Mouse (Mus musculus) frontal cortex, adult (tissue): ENCODE measurements around the gene Klhl29.

Experiments used
- ATAC-seq: cut with Nextera tagmentation; 2 replicates; pipeline ENCODE4 v1.9.2; 2017; ENCODE audit warnings: mild to moderate bottlenecking, moderate library complexity, mixed read lengths; ENCODE audit not compliant: low TSS enrichment

Gene Klhl29

DNA sequence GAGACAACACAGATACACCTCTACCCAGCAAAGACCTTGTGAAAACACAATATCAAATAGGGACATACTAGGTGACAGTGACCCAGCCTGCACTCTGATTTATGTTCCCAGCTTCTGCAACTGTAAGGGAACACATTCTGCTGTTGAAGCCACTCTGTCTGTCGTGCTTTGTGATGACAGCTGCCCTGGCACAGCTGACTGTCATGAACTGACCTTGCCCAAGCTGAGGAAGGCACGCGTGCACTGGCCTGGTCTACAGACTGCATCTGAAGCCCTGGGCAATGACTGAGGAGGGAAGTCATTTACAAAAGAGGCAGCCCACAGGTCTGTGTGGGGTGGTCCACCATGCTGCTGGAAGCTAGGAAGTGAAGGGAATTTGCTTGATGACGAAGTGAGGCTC, 246.3 kb downstream of the Klhl29 start:
- ATAC-seq, result no peak

DNA sequence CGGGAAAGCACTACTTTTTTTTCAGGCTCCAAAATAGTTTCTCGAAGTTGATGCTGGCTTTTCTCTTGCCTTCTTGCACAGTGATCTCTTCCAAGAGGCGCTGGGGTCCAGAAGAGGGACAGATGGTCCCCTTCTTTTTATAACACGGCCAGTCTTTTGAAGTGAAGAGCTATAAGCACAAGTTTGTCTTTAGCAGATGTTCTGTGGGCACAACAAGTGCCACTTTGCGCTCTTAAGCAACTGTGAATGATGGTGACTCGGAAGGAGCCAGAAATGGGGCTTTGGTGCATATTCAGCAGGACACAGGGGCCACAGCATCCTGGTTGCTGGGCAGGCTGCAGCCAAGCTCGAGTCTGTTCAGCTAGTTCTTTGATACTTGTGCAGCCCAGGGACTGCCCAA, 249.6 kb downstream of the Klhl29 start:
- peak; percentile 48 for ATAC-seq

GRCm38 (mm10) chr12:5122972-5123371, 252.5 kb downstream of the Klhl29 start:
- ATAC-seq, result peak; percentile 22

DNA sequence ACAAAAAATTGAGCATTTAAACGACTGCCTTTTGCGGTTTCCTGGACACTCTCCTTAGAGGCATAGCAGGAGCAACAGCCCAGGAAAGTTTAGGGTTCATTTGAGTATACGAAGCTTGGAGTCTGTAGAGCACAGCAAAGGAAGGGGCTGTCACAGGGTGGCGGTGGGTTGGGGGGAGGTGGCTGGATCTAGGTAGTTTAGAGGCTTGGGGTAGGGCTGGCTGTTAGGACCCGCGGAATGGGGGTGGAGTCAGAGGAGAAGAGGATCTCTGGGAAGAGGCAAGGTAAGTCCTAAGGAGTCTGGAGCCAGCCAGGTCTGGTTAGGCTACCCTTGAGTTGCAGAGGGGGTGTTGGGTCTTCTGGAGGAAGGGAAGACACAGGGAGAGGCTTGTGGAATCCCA, 255.2 kb downstream of the Klhl29 start:
- no peak for ATAC-seq

DNA sequence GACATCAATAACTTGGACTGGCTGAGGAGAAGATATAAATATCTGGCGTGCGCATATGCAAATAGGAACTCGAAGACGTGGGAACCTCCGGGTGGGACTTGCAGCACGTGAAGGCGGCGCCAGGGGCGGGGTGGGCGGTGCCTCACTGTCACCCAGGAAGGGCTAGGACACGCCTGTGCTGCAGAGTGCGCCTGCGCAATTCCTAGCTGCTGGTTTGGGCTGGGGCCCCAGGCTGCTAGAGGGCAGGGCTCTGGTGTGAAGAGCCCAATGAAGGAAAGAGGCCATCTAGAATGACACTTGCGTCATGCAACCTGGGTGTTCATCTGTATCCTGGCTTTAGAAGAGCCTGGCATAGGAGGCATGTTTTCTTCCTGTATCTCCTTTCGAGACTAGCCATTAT, 255.8 kb downstream of the Klhl29 start:
- ATAC-seq, result peak; percentile 71

GRCm38 (mm10) chr12:5119286-5119685, 256.2 kb downstream of the Klhl29 start:
- ATAC-seq, result no peak

- ATAC-seq, result no peak
Measured at GRCm38 (mm10) chr12:5116605-5117004, 258.9 kb downstream of the Klhl29 start.

- peak; percentile 58 for ATAC-seq
Measured at GRCm38 (mm10) chr12:5114631-5115030, 260.9 kb downstream of the Klhl29 start.

DNA sequence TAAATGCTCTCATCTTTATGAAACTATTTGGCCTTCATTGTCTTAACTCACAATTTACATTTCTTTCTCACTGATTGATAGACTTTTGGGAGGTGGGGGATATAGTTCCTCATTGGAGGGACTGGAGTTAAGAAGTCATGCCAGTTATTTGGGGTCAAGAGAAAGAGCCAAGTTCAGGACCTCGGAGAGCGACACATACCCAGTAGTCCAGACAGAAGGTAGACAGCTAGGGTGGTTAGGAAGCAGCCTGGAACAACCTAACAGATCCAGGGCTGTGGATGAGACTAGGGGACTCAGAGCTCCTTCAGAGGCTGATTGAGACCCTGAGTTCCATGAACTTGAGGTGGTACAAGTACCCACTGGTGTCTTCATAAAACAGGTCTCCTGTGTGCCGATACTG, 264.1 kb downstream of the Klhl29 start:
- no peak for ATAC-seq

GRCm38 (mm10) chr12:5108613-5109012, 266.9 kb downstream of the Klhl29 start:
- peak; percentile 29 for ATAC-seq

- ATAC-seq, result no peak
Measured at GRCm38 (mm10) chr12:5107795-5108194, 267.7 kb downstream of the Klhl29 start.

GRCm38 (mm10) chr12:5104422-5105052, 270.9 kb downstream of the Klhl29 start:
- ATAC-seq, result no peak

DNA sequence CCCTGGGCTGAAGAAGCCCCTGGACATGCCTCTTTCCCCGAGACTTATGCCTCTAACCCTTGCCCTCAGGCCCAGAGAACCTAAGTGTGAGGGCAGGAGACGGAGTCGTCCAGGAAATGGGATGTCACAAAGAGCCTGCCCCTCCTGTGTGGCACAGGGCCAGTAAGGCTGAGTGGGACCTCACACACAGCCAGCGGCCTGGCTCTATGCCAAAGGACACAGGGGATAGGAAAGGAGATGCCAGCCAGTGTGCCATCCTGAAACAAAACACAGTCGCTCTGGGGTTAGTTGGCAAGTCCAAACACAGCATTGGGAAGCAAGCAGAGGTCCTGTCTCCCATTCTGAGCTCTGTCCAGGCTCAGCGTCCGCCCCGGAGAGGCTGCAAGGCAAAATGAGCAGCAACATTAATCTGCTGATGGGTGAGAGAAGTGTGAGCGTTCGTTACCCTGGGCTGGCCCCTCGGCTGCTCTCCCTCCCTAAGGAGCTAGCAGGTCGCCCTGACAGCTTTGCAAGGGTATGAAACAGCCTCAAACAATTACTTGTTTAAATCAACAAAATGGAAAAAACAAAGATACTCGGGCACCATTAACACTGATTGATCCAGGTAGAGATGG, 274.0 kb downstream of the Klhl29 start:
- ATAC-seq, result no peak

- ATAC-seq, result peak; percentile 52
Measured at GRCm38 (mm10) chr12:5099572-5099971, 275.9 kb downstream of the Klhl29 start.

- ATAC-seq, result no peak
Measured at GRCm38 (mm10) chr12:5088639-5089038, 286.8 kb downstream of the Klhl29 start.

DNA sequence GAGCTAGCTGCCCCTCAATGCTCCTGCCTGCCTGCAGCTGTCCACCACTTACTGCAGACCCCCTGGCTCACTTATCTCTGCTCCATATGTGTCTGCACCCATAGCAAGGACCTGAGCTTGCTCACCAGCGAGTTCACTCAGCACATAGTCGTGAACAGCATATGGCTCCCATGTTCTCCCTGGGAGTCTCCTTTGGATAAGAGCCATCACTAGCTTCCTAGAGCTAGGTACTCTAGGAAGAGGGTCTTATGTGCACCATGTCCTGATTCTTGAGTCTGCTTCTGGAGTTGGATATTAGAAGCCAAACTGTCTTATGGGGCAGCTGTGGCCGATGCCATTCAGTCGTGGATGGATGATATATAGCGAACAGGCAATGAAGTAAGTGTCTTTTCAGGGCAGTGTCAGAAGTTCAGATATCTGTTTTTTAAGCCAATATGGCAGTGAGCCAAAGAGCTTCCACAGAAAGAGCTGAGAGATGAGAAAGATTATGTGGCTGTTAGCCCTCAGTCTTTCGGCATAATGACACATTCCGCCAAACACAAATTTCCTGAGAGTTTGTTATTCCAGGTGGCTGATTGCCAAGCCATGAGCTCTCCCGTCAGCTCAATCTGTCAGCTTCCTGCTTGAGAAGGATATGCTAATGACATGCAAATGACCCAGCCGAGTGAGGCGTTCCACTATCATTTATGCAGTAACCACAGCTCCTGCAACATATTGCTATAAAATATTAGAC, 287.5 kb downstream of the Klhl29 start:
- no peak for ATAC-seq

DNA sequence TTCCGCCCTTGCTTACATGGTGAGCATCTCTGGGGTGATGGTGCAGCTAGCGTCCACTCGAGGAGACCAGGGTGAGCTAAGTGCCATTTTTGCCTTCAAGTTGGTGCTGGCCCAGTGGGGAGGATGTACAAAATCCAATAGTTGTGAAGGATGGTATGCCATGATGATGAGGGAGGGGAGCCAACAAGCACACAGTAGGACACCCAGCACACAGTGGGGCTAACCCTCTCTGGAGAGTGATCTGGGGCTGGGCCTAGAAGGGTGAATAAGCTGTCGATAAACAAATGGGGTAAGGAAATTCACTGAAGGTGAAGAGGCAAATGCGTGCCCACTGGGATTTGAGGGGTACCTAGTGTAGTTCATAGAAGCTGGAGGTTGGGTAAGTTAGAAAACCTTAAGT, 290.8 kb downstream of the Klhl29 start:
- no peak for ATAC-seq

- no peak for ATAC-seq
Measured at GRCm38 (mm10) chr12:5081480-5081879, 294.0 kb downstream of the Klhl29 start.

DNA sequence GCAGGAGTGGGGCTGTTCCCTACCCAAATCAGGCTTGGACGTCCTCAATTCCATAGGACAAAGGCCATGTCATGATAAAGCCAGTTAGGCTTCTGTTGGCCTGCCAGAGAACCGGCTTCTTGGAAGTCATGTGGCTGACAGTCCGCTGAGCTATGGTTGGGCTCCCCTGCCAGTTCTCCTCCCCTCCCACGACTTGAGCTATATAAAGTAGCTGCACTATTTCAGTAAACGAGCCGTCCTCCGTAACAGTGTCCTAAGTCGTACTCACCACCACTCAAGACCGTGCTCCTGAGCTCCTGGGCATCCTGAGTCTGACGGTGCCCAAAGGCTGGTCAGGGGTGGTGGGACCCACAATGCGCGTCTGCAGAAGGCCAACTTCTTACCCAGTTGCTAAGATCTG, 302.3 kb downstream of the Klhl29 start:
- ATAC-seq, result peak; percentile 82

DNA sequence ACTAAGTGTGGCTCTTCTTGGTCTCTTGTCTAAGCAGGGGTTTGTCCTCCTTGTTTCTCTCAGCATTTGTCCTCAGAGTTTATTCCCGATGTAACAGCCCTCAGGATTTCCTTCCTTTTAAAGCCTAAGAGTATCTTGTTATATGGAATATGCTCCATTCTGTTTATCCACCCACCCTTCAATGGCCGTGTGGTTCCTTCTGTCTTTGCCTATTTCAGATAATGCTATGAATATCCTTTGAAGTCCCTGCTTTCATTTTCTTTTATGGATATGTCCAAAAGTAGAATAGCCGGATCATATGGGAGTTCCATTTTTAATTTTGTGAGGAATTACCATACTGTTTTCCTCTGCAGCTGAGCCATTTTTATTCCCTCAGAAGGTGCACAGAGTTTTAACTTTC, 305.4 kb downstream of the Klhl29 start:
- peak; percentile 79 for ATAC-seq

- no peak for ATAC-seq
Measured at GRCm38 (mm10) chr12:5067590-5067989, 307.9 kb downstream of the Klhl29 start.

GRCm38 (mm10) chr12:5048104-5048503, 327.4 kb downstream of the Klhl29 start:
- ATAC-seq, result no peak

- no peak for ATAC-seq
Measured at GRCm38 (mm10) chr12:5044141-5044540, 331.3 kb downstream of the Klhl29 start.
